Mouse (Mus musculus) ES-E14 (cell line): ENCODE measurements around the gene Rdh5.

Experiments
- CHD2 ChIP-seq: IDR thresholded peaks from 2 replicates; pipeline ENCODE4 v1.6.1; 2014; ENCODE audit warnings: mild to moderate bottlenecking, low read depth, low read length, inconsistent platforms
- HCFC1 ChIP-seq: IDR thresholded peaks from 2 replicates; pipeline ENCODE4 v1.6.1; 2012; ENCODE audit warnings: low read length, inconsistent platforms, borderline replicate concordance; ENCODE audit not compliant: insufficient read depth
- ZNF384 ChIP-seq: IDR thresholded peaks from 2 replicates; pipeline ENCODE4 v1.6.1; 2012; ENCODE audit warnings: low read depth, low read length, inconsistent platforms

DNA sequence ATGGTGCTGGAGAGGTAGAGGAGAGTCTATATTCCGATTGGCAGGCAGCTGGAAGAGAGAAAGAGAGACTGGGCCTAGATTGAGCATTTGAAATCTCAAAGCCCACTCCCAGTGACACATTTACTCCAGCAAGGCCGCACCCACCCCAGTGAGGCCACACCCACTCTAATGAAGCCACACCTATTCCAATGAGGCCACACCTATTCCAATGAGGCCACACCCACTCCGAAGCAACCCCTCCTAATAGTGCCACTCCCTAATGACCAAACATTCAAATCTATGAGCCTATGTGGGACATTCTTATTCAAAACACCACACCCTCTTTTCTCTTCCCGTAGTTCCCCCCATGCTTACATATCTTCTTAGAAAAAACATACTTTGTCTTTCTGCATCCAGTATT lies 24.8 kb upstream of the Rdh5 start:
- TF ChIP-seq CHD2 (no peak), ZNF384 (no peak), HCFC1 (no peak)
